10 mouse cellular contexts compared by ENCODE assay signal in genomic region chr19:21630656-21631331, GRCm38 (mm10). TPM values are rescaled to one million over a fixed set of nuclear protein-coding genes. Genes with fewer than 3 reads are reported as not detected.
DNase-seq lines count a peak whose midpoint lies in the region; ATAC-seq and TF ChIP-seq lines count a peak whose summit lies in the region.
"Had no signal": no experiment of that assay in that cellular context is flagged by ENCODE, and none has a peak within 500 bp of the region (broad histone marks: within the 10 kb centered on the region; RNA-seq: fewer than 3 reads in every experiment).

No protein-coding gene starts in this region.

- no peaks in the 10 kb centered on the region for H3K9me3 ChIP-seq in heart, postnatal 0 days (replicated peaks; ENCODE audit: control insufficient read depth, low read length)
- H3K9me3 ChIP-seq in neural tube, embryonic 14.5 days (ENCODE audit: control insufficient read depth, low read length), result no peaks in the 10 kb centered on the region

- ATAC-seq in heart, postnatal 0 days (ENCODE audit: insufficient read depth, low read depth), result no peak
- ATAC-seq in activated CD4-positive, CD25-positive, alpha-beta regulatory T cell, adult 4 months, result peak; percentile 67
- no peak for ATAC-seq in neural tube, embryonic 14.5 days (ENCODE audit: low read depth)
- ATAC-seq: Patski had no signal

- H3K4me2 ChIP-seq in heart, postnatal 0 days (ENCODE audit: low read depth, low read length), result no peak overlapping the region
- no peak overlapping the region for H3K4me2 ChIP-seq in neural tube, embryonic 14.5 days (ENCODE audit: low read depth, low read length)

- no peak for TF ChIP-seq CTCF in heart, postnatal 0 days (IDR thresholded peaks at IDR 0.05; ENCODE audit: low read depth)

- H3K36me3 ChIP-seq in heart, postnatal 0 days (replicated peaks; ENCODE audit: control insufficient read depth, insufficient read depth, low read length), result no peaks in the 10 kb centered on the region
- no peaks in the 10 kb centered on the region for H3K36me3 ChIP-seq in neural tube, embryonic 14.5 days (ENCODE audit: control insufficient read depth, insufficient read depth, low read length)

- 54% methylated on average over 14 of the region's 14 CpGs for WGBS in heart, postnatal 0 days
- WGBS in neural tube, embryonic 14.5 days, result 64% methylated on average over 14 of the region's 14 CpGs

- H3K4me1 ChIP-seq in heart, postnatal 0 days (ENCODE audit: control insufficient read depth, insufficient read depth), result peaks cover 7% of the 10 kb centered on the region; the same call in 1 of the 2 replicates
- H3K4me1 ChIP-seq in neural tube, embryonic 14.5 days (ENCODE audit: control insufficient read depth, insufficient read depth, low read length), result no peaks in the 10 kb centered on the region

- intact Hi-C loops in heart, postnatal 36 days (cut with DNase I), result no loop called here
- intact Hi-C loops in left cerebral cortex, postnatal 14 days (cut with DNase I), result no loop called here

- H3K4me3 ChIP-seq in heart, postnatal 0 days (ENCODE audit: low read depth, low read length), result no peak overlapping the region
- no peak overlapping the region for H3K4me3 ChIP-seq in neural tube, embryonic 14.5 days (ENCODE audit: low read depth, low read length)

- no peaks in the 10 kb centered on the region for H3K27me3 ChIP-seq in heart, postnatal 0 days (ENCODE audit: control insufficient read depth, insufficient read depth, low read length)
- no peaks in the 10 kb centered on the region for H3K27me3 ChIP-seq in neural tube, embryonic 14.5 days (ENCODE audit: control insufficient read depth, insufficient read depth, low read length)
- H3K27me3 ChIP-seq: Patski had no signal

- H3K27ac ChIP-seq in heart, postnatal 0 days (ENCODE audit: low read depth), result peak overlapping the region; percentile 32; the same call in 1 of the 2 replicates
- H3K27ac ChIP-seq in neural tube, embryonic 14.5 days (ENCODE audit: low read depth, low read length), result peak overlapping the region; percentile 52; the same call in 1 of the 2 replicates

- no peak for TF ChIP-seq EP300 in heart, postnatal 0 days (IDR thresholded peaks at IDR 0.05; ENCODE audit: low read depth)

- H3K9ac ChIP-seq in heart, postnatal 0 days (replicated peaks; ENCODE audit: low read depth, low read length), result no peak overlapping the region
- H3K9ac ChIP-seq in neural tube, embryonic 14.5 days (replicated peaks; ENCODE audit: low read depth, low read length), result 0 out of 2 replicates have a peak overlapping the region, but pooled peaks have one; percentile 25

- no peak for DNase-seq in heart, postnatal 0 days (ENCODE audit: low spot score)
- no peak for DNase-seq in heart, postnatal 36 days
- peak; percentile 91 for DNase-seq in A20 (ENCODE audit: low read depth, low spot score)
- DNase-seq in cerebellum, postnatal 36 days, result no peak
- DNase-seq in left cerebral cortex, postnatal 14 days (ENCODE audit: low spot score in 2 of 2), result no peak
- DNase-seq in embryo, embryonic 9.5 days (ENCODE audit: extremely low spot score), result no peak
- DNase-seq: cerebellum, postnatal 14 days had no signal

RNA-seq across cellular contexts. Expression of gene 1110059E24Rik, which starts 22.0 kb away (rescaled TPM):
- 14.8 and 33.3 TPM in 2 replicates for total RNA-seq in heart, postnatal 0 days (2014; rRNA removed; ENCODE audit: low replicate concordance)
- 28.9 and 29.0 TPM in 2 replicates for polyA plus RNA-seq in heart, postnatal 0 days (2015; fragmentation: Nextera tagmentation; extraction: Ambion mirVana)
- total RNA-seq in heart, postnatal 36 days (2021), result 10 to 100 TPM; 12.0 to 15.7 TPM
- polyA plus RNA-seq in activated CD4-positive, CD25-positive, alpha-beta regulatory T cell, adult 4 months (2017; shearing (Covaris generic)), result 10 to 100 TPM; 47.7 to 65.9 TPM
- polyA plus RNA-seq in neural tube, embryonic 14.5 days (2014; fragmentation: Nextera tagmentation; extraction: Ambion mirVana), result 53.2 and 64.9 TPM in 2 replicates
- total RNA-seq in left cerebral cortex, postnatal 14 days (2021), result 10 to 100 TPM; 19.8 to 22.6 TPM

RNA-seq across cellular contexts. Expression of gene Abhd17b, which starts 22.2 kb away (rescaled TPM):
- total RNA-seq in heart, postnatal 0 days (2014; rRNA removed; ENCODE audit: low replicate concordance), result 17.5 and 28.9 TPM in 2 replicates
- 17.0 and 17.6 TPM in 2 replicates for polyA plus RNA-seq in heart, postnatal 0 days (2015; fragmentation: Nextera tagmentation; extraction: Ambion mirVana)
- 10 to 100 TPM; 13.6 to 14.3 TPM for total RNA-seq in heart, postnatal 36 days (2021)
- 10 to 100 TPM; 10.4 to 12.0 TPM for polyA plus RNA-seq in activated CD4-positive, CD25-positive, alpha-beta regulatory T cell, adult 4 months (2017; shearing (Covaris generic))
- 56.0 and 61.7 TPM in 2 replicates for polyA plus RNA-seq in neural tube, embryonic 14.5 days (2014; fragmentation: Nextera tagmentation; extraction: Ambion mirVana)
- total RNA-seq in left cerebral cortex, postnatal 14 days (2021), result 10 to 100 TPM; 51.6 to 56.4 TPM
